In genomic region chr5:121872158-121872557, GRCm38 (mm10) we compare ENCODE assay signal across 9 mouse cellular contexts. TPM values are rescaled to one million over a fixed set of nuclear protein-coding genes. Genes with fewer than 3 reads are reported as not detected.
DNase-seq lines count a peak whose midpoint lies in the region; ATAC-seq and TF ChIP-seq lines count a peak whose summit lies in the region.
"Had no signal": no experiment of that assay in that cellular context is flagged by ENCODE, and none has a peak within 500 bp of the region (broad histone marks: within the 10 kb centered on the region; RNA-seq: fewer than 3 reads in every experiment).

No protein-coding gene starts in this region.

- no peak overlapping the region for H3K27ac ChIP-seq in ES-Bruce4 (ENCODE audit: insufficient read depth, low read length)
- H3K27ac ChIP-seq in embryonic facial prominence, embryonic 14.5 days (replicated peaks; ENCODE audit: low read depth, low read length) = no peak overlapping the region
- no peak overlapping the region for H3K27ac ChIP-seq in heart, postnatal 0 days (ENCODE audit: low read depth)
- no peak overlapping the region for H3K27ac ChIP-seq in layer of hippocampus, adult 2 months
- H3K27ac ChIP-seq: heart, embryonic 15.5 days had no signal

- 6% methylated on average over 4 of the region's 4 CpGs for WGBS in embryonic facial prominence, embryonic 14.5 days
- WGBS in heart, postnatal 0 days = 10% methylated on average over 4 of the region's 4 CpGs

- peak; percentile 92 for DNase-seq in adrenal gland, postnatal 25 days
- peak; percentile 72 for DNase-seq in embryonic facial prominence, embryonic 14.5 days (ENCODE audit: low spot score)
- DNase-seq in heart, postnatal 0 days (ENCODE audit: low spot score) = peak; percentile 71
- peak; percentile 65 to 93 for DNase-seq in layer of hippocampus, adult 2 months (ENCODE audit: low spot score in 2 of 2)
- DNase-seq in right cerebral cortex, adult 2 months (ENCODE audit: low spot score in 2 of 2) = peak; percentile 82 to 89
- peak; percentile 67 to 78 for DNase-seq in urinary bladder, postnatal 36 days (ENCODE audit: low spot score in 2 of 2)

- TF ChIP-seq CTCF in ES-Bruce4 (IDR thresholded peaks at IDR 0.05; ENCODE audit: low read depth, low read length) = peak; percentile 99
- TF ChIP-seq CTCF in heart, postnatal 0 days (IDR thresholded peaks at IDR 0.05; ENCODE audit: low read depth) = peak; percentile 99
- TF ChIP-seq CTCF in layer of hippocampus, adult 2 months (conservative IDR thresholded peaks at IDR 0.05) = peak; percentile 99

- TF ChIP-seq EP300 in ES-Bruce4 (IDR thresholded peaks at IDR 0.05; ENCODE audit: insufficient read depth, low read depth, low read length) = no peak
- no peak for TF ChIP-seq EP300 in heart, postnatal 0 days (IDR thresholded peaks at IDR 0.05; ENCODE audit: low read depth)

- H3K9ac ChIP-seq in ES-Bruce4 (ENCODE audit: low read depth, poor library complexity, severe bottlenecking) = no peak overlapping the region
- no peak overlapping the region for H3K9ac ChIP-seq in embryonic facial prominence, embryonic 14.5 days (ENCODE audit: low read depth, low read length)
- no peak overlapping the region for H3K9ac ChIP-seq in heart, postnatal 0 days (replicated peaks; ENCODE audit: low read depth, low read length)
- H3K9ac ChIP-seq: heart, embryonic 15.5 days had no signal

- no peaks in the 10 kb centered on the region for H3K36me3 ChIP-seq in ES-Bruce4 (ENCODE audit: control insufficient read depth, insufficient read depth, low read length, poor library complexity, severe bottlenecking)
- H3K36me3 ChIP-seq in embryonic facial prominence, embryonic 14.5 days (ENCODE audit: control insufficient read depth, insufficient read depth, low read length) = no peaks in the 10 kb centered on the region
- no peaks in the 10 kb centered on the region for H3K36me3 ChIP-seq in heart, postnatal 0 days (replicated peaks; ENCODE audit: control insufficient read depth, insufficient read depth, low read length)
- H3K36me3 ChIP-seq: heart, embryonic 15.5 days had no signal

- no peaks in the 10 kb centered on the region for H3K4me1 ChIP-seq in ES-Bruce4 (ENCODE audit: control insufficient read depth, insufficient read depth, low read length)
- H3K4me1 ChIP-seq in embryonic facial prominence, embryonic 14.5 days (ENCODE audit: control insufficient read depth, insufficient read depth, low read length) = no peaks in the 10 kb centered on the region
- H3K4me1 ChIP-seq in heart, postnatal 0 days (ENCODE audit: control insufficient read depth, insufficient read depth) = no peaks in the 10 kb centered on the region
- H3K4me1 ChIP-seq: heart, embryonic 15.5 days had no signal

- H3K4me3 ChIP-seq in ES-Bruce4 (ENCODE audit: low read depth, low read length) = no peak overlapping the region
- H3K4me3 ChIP-seq in embryonic facial prominence, embryonic 14.5 days (ENCODE audit: low read depth, low read length) = no peak overlapping the region
- no peak overlapping the region for H3K4me3 ChIP-seq in heart, postnatal 0 days (ENCODE audit: low read depth, low read length)
- H3K4me3 ChIP-seq in layer of hippocampus, adult 2 months = no peak overlapping the region
- H3K4me3 ChIP-seq: heart, embryonic 15.5 days had no signal

- ATAC-seq in embryonic facial prominence, embryonic 14.5 days (ENCODE audit: low read depth) = peak; percentile 69
- ATAC-seq in heart, postnatal 0 days (ENCODE audit: insufficient read depth, low read depth) = peak; percentile 73
- 0 out of 2 replicates have a peak, but pooled peaks have one; percentile 40 for ATAC-seq in megakaryocyte, adult 5-6 weeks (ENCODE audit: poor library complexity, severe bottlenecking)

- no peaks in the 10 kb centered on the region for H3K9me3 ChIP-seq in ES-Bruce4 (replicated peaks; ENCODE audit: control insufficient read depth, insufficient read depth, low read length, poor library complexity, severe bottlenecking)
- H3K9me3 ChIP-seq in embryonic facial prominence, embryonic 14.5 days (ENCODE audit: control insufficient read depth, low read length) = no peaks in the 10 kb centered on the region
- no peaks in the 10 kb centered on the region for H3K9me3 ChIP-seq in heart, postnatal 0 days (replicated peaks; ENCODE audit: control insufficient read depth, low read length)
- H3K9me3 ChIP-seq: heart, embryonic 15.5 days had no signal

- H3K4me2 ChIP-seq in embryonic facial prominence, embryonic 14.5 days (ENCODE audit: low read depth, low read length) = no peak overlapping the region
- no peak overlapping the region for H3K4me2 ChIP-seq in heart, postnatal 0 days (ENCODE audit: low read depth, low read length)
- H3K4me2 ChIP-seq: heart, embryonic 15.5 days had no signal

- TF ChIP-seq POLR2A in ES-Bruce4 (IDR thresholded peaks at IDR 0.05; ENCODE audit: insufficient read depth, low read length) = no peak

- H3K27me3 ChIP-seq in ES-Bruce4 (ENCODE audit: control insufficient read depth, insufficient read depth, low read length, poor library complexity, severe bottlenecking) = no peaks in the 10 kb centered on the region
- no peaks in the 10 kb centered on the region for H3K27me3 ChIP-seq in embryonic facial prominence, embryonic 14.5 days (replicated peaks; ENCODE audit: control insufficient read depth, insufficient read depth, low read length)
- H3K27me3 ChIP-seq in heart, postnatal 0 days (ENCODE audit: control insufficient read depth, insufficient read depth, low read length) = no peaks in the 10 kb centered on the region
- H3K27me3 ChIP-seq: heart, embryonic 15.5 days had no signal

RNA-seq across cellular contexts. Expression of gene Pheta1, which starts 23.4 kb away (rescaled TPM):
- 5.8 TPM in 2 replicates for polyA plus RNA-seq in ES-Bruce4 (2011; ENCODE audit: insufficient read depth, insufficient read length, low read depth, missing spikeins)
- 6.2 and 8.8 TPM in 2 replicates for total RNA-seq in adrenal gland, postnatal 25 days (2021)
- 18.8 and 20.3 TPM in 2 replicates for polyA plus RNA-seq in embryonic facial prominence, embryonic 14.5 days (2014; fragmentation: Nextera tagmentation; extraction: Ambion mirVana)
- 25.2 and 32.2 TPM in 2 replicates for total RNA-seq in heart, postnatal 0 days (2014; rRNA removed; ENCODE audit: low replicate concordance)
- polyA plus RNA-seq in heart, postnatal 0 days (2015; fragmentation: Nextera tagmentation; extraction: Ambion mirVana) = 16.4 and 17.8 TPM in 2 replicates
- 1 to 10 TPM; 8.3 to 8.8 TPM for total RNA-seq in layer of hippocampus, adult 2 months (2021)
- 0.78 and 1.2 TPM in 2 replicates for total RNA-seq in megakaryocyte, adult 5-6 weeks (2015)
- 0.69 and 1.8 TPM in 2 replicates for total RNA-seq in megakaryocyte, adult 5-6 weeks (2017)

RNA-seq across cellular contexts. Expression of gene Sh2b3, which starts 34.7 kb away (rescaled TPM):
- 8.0 and 8.5 TPM in 2 replicates for polyA plus RNA-seq in ES-Bruce4 (2011; ENCODE audit: insufficient read depth, insufficient read length, low read depth, missing spikeins)
- 36.4 and 46.0 TPM in 2 replicates for total RNA-seq in adrenal gland, postnatal 25 days (2021)
- polyA plus RNA-seq in embryonic facial prominence, embryonic 14.5 days (2014; fragmentation: Nextera tagmentation; extraction: Ambion mirVana) = 17.8 and 18.3 TPM in 2 replicates
- 58.5 and 60.4 TPM in 2 replicates for total RNA-seq in heart, postnatal 0 days (2014; rRNA removed; ENCODE audit: low replicate concordance)
- 10.1 and 11.4 TPM in 2 replicates for polyA plus RNA-seq in heart, postnatal 0 days (2015; fragmentation: Nextera tagmentation; extraction: Ambion mirVana)
- total RNA-seq in layer of hippocampus, adult 2 months (2021) = 10 to 100 TPM; 19.9 to 21.6 TPM
- total RNA-seq in megakaryocyte, adult 5-6 weeks (2015) = 82.9 and 83.8 TPM in 2 replicates
- 46.3 and 55.6 TPM in 2 replicates for total RNA-seq in megakaryocyte, adult 5-6 weeks (2017)
